ENCODE assay signal across 8 mouse cellular contexts in the genomic region with DNA sequence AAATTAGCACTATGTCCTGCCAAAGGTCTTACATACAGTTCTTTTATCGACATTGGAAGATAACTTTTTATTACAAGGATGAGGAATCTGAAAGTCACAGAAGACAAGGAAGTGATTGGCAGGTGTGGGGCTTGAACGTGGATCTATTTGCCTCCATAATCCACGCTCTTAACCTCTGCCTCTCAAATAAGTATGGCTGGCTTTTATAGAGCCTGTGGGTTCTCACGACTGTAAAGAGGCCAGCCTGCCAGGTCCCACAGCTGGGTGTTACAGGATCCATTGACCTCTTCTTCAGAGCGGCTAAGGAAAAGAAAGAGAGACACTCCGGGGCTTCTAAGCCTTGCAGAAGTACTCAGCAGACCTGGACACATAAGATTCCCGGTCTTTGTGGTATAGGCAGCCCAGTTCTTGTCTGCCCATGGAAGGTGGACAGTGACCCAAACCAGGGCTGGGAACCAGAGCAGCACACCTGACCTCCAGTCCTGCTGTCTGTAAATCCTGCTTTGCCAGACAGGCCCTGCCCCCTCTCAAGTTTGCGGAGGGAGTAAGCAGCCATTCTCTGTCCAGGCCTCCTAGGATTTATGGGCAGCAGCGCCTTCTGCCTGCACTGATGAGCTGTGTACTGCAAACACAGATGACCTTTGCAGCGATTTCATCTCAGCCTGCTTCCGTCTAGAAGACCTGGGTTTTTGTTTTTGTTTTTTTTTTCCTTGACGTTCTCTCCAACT.
A peak's percentile ranks its signal among the peaks of the same experiment; 100 is the strongest.
DNase-seq lines count a peak whose midpoint lies in the region; ATAC-seq and TF ChIP-seq lines count a peak whose summit lies in the region.

No protein-coding gene starts in this region.

- H3K27ac ChIP-seq in layer of hippocampus, adult 2 months = no peak overlapping the region
- peak overlapping the region; percentile 78 for H3K27ac ChIP-seq in embryonic facial prominence, embryonic 14.5 days (replicated peaks; ENCODE audit: low read depth, low read length)
- H3K27ac ChIP-seq in intestine, embryonic 16.5 days (ENCODE audit: low read length) = peak overlapping the region; percentile 39
- no peak overlapping the region for H3K27ac ChIP-seq in lung, postnatal 0 days (ENCODE audit: low read length)

- H3K4me2 ChIP-seq in embryonic facial prominence, embryonic 14.5 days (ENCODE audit: low read depth, low read length) = 0 out of 2 replicates have a peak overlapping the region, but pooled peaks have one; percentile 7
- H3K4me2 ChIP-seq in intestine, embryonic 16.5 days (ENCODE audit: low read depth, low read length) = peak overlapping the region; percentile 15
- H3K4me2 ChIP-seq in lung, postnatal 0 days (replicated peaks; ENCODE audit: low read depth, low read length) = no peak overlapping the region

- H3K4me3 ChIP-seq in layer of hippocampus, adult 2 months = no peak overlapping the region
- H3K4me3 ChIP-seq in embryonic facial prominence, embryonic 14.5 days (ENCODE audit: low read depth, low read length) = no peak overlapping the region
- H3K4me3 ChIP-seq in intestine, embryonic 16.5 days (ENCODE audit: low read length) = no peak overlapping the region
- H3K4me3 ChIP-seq in lung, postnatal 0 days (ENCODE audit: low read depth, low read length) = no peak overlapping the region

- H3K4me1 ChIP-seq in embryonic facial prominence, embryonic 14.5 days (ENCODE audit: control insufficient read depth, insufficient read depth, low read length) = peaks cover 44% of the 10 kb centered on the region
- peaks cover 36% of the 10 kb centered on the region for H3K4me1 ChIP-seq in intestine, embryonic 16.5 days (ENCODE audit: control insufficient read depth, insufficient read depth, low read length)
- H3K4me1 ChIP-seq in lung, postnatal 0 days (ENCODE audit: insufficient read depth, low read depth, low read length) = peaks cover 2% of the 10 kb centered on the region; the same call in 1 of the 2 replicates

- peak; percentile 36 for TF ChIP-seq CTCF in layer of hippocampus, adult 2 months (conservative IDR thresholded peaks at IDR 0.05)
- TF ChIP-seq CTCF in lung, postnatal 0 days (IDR thresholded peaks at IDR 0.05) = peak; percentile 55

- TF ChIP-seq EP300 in lung, postnatal 0 days (IDR thresholded peaks at IDR 0.05) = no peak

- no peaks in the 10 kb centered on the region for H3K9me3 ChIP-seq in embryonic facial prominence, embryonic 14.5 days (ENCODE audit: control insufficient read depth, low read length)
- no peaks in the 10 kb centered on the region for H3K9me3 ChIP-seq in intestine, embryonic 16.5 days (ENCODE audit: control insufficient read depth, low read length)
- no peaks in the 10 kb centered on the region for H3K9me3 ChIP-seq in lung, postnatal 0 days (ENCODE audit: low read length)

- WGBS in embryonic facial prominence, embryonic 14.5 days = 34% methylated on average over 12 of the region's 12 CpGs
- 19% methylated on average over 12 of the region's 12 CpGs for WGBS in intestine, embryonic 16.5 days
- 34% methylated on average over 12 of the region's 12 CpGs for WGBS in lung, postnatal 0 days

- no peak for DNase-seq in layer of hippocampus, adult 2 months (ENCODE audit: low spot score in 2 of 2)
- DNase-seq in layer of hippocampus, postnatal 14 days (ENCODE audit: low spot score in 2 of 2) = no peak
- DNase-seq in embryonic facial prominence, embryonic 14.5 days (ENCODE audit: low spot score) = peak; percentile 54
- DNase-seq in lung, postnatal 0 days (ENCODE audit: low spot score) = no peak
- DNase-seq in left cerebral cortex, adult 8-10 months (ENCODE audit: low spot score in 2 of 2) = no peak
- no peak for DNase-seq in layer of hippocampus, postnatal 10 days (ENCODE audit: low spot score in 2 of 2)

- no peak for ATAC-seq in embryonic facial prominence, embryonic 14.5 days (ENCODE audit: low read depth)
- ATAC-seq in intestine, embryonic 16.5 days = peak; percentile 72
- peak; percentile 37 for ATAC-seq in lung, postnatal 0 days
- ATAC-seq in monocyte, adult 5-6 weeks (replicated peaks; ENCODE audit: insufficient number of reproducible peaks, low FRiP score, low TSS enrichment, poor library complexity, severe bottlenecking) = no peak

- no peak overlapping the region for H3K9ac ChIP-seq in embryonic facial prominence, embryonic 14.5 days (ENCODE audit: low read depth, low read length)
- 0 out of 2 replicates have a peak overlapping the region, but pooled peaks have one; percentile 33 for H3K9ac ChIP-seq in intestine, embryonic 16.5 days (ENCODE audit: low read depth, low read length)
- no peak overlapping the region for H3K9ac ChIP-seq in lung, postnatal 0 days (replicated peaks; ENCODE audit: low read depth)

- no peaks in the 10 kb centered on the region for H3K27me3 ChIP-seq in embryonic facial prominence, embryonic 14.5 days (replicated peaks; ENCODE audit: control insufficient read depth, insufficient read depth, low read length)
- H3K27me3 ChIP-seq in intestine, embryonic 16.5 days (replicated peaks; ENCODE audit: control insufficient read depth, insufficient read depth, low read length) = no peaks in the 10 kb centered on the region
- H3K27me3 ChIP-seq in lung, postnatal 0 days (replicated peaks; ENCODE audit: insufficient read depth, low read length) = no peaks in the 10 kb centered on the region

- H3K36me3 ChIP-seq in embryonic facial prominence, embryonic 14.5 days (ENCODE audit: control insufficient read depth, insufficient read depth, low read length) = no peaks in the 10 kb centered on the region
- no peaks in the 10 kb centered on the region for H3K36me3 ChIP-seq in intestine, embryonic 16.5 days (ENCODE audit: control insufficient read depth, insufficient read depth, low read length)
- no peaks in the 10 kb centered on the region for H3K36me3 ChIP-seq in lung, postnatal 0 days (ENCODE audit: insufficient read depth, low read length)

Comparison
In these comparisons a context has a peak if more than half of its experiments do, and no peak if none do; other contexts are left out.
1. H3K27ac ChIP-seq: peak in embryonic facial prominence, embryonic 14.5 days (single experiment) and intestine, embryonic 16.5 days (single experiment); none in layer of hippocampus, adult 2 months (single experiment) and lung, postnatal 0 days (single experiment).
2. ATAC-seq: peak in intestine, embryonic 16.5 days (single experiment) and lung, postnatal 0 days (single experiment); none in embryonic facial prominence, embryonic 14.5 days (single experiment) and monocyte, adult 5-6 weeks (single experiment).